Mouse (Mus musculus) ovary, postnatal 14 days (tissue): ENCODE data around the gene Mapk3.
"Not testable (repeated sequence)": the region's sequence is repeated elsewhere in the genome, so short reads cannot be mapped to it uniquely, and the experiment has no call there.

Experiments
- DNase-seq: peaks from one replicate; pipeline ENCODE4 v3.0.0; 2022; ENCODE audit warnings: low spot score

The Mapk3 gene

GRCm38 (mm10) chr7:126759672-126760390, 430 bp downstream of the Mapk3 start:
- no peak for DNase-seq

GRCm38 (mm10) chr7:126760391-126760802, 996 bp downstream of the Mapk3 start:
- DNase-seq: peak; percentile 68

GRCm38 (mm10) chr7:126760956-126761355, 1.6 kb downstream of the Mapk3 start:
- DNase-seq: no peak

GRCm38 (mm10) chr7:126761529-126762067, 2.2 kb downstream of the Mapk3 start:
- DNase-seq: no peak

- no peak for DNase-seq
These were observed 3.1 kb downstream of the Mapk3 start for GRCm38 (mm10) chr7:126762471-126763008.

- DNase-seq: no peak
These were observed 6.1 kb downstream of the Mapk3 start for GRCm38 (mm10) chr7:126765540-126765939.

GRCm38 (mm10) chr7:126766201-126766600, 6.8 kb downstream of the Mapk3 start, which contains the start of gene Gdpd3:
TSS of gene Gdpd3 (plus strand) at chr7:126766334.
- DNase-seq: no peak

GRCm38 (mm10) chr7:126767001-126767400, 7.6 kb downstream of the Mapk3 start:
- DNase-seq: no peak

GRCm38 (mm10) chr7:126770784-126771183, 11.4 kb downstream of the Mapk3 start:
- no peak for DNase-seq

GRCm38 (mm10) chr7:126773351-126773750, 13.9 kb downstream of the Mapk3 start:
- no peak for DNase-seq

GRCm38 (mm10) chr7:126774463-126774862, 15.1 kb downstream of the Mapk3 start:
- DNase-seq: no peak

GRCm38 (mm10) chr7:126775185-126775977, 16.0 kb downstream of the Mapk3 start:
- no peak for DNase-seq

GRCm38 (mm10) chr7:126775978-126776234, 16.5 kb downstream of the Mapk3 start:
- DNase-seq: no peak

GRCm38 (mm10) chr7:126776598-126777057, 17.2 kb downstream of the Mapk3 start, which contains the start of gene Ypel3:
TSS of gene Ypel3 (plus strand) at chr7:126776955.
- peak; percentile 88 for DNase-seq

GRCm38 (mm10) chr7:126777476-126777875, 18.1 kb downstream of the Mapk3 start:
- DNase-seq: no peak

GRCm38 (mm10) chr7:126778147-126778546, 18.7 kb downstream of the Mapk3 start:
- no peak for DNase-seq

- DNase-seq: not testable (repeated sequence)
These were observed 19.7 kb downstream of the Mapk3 start for GRCm38 (mm10) chr7:126779101-126779500.

- DNase-seq: peak; percentile 76
These were observed 20.9 kb downstream of the Mapk3 start for GRCm38 (mm10) chr7:126779983-126780970.

GRCm38 (mm10) chr7:126780971-126781635, 21.7 kb downstream of the Mapk3 start, which contains the start of gene Tbx6:
TSS of gene Tbx6 (plus strand) at chr7:126781483.
- DNase-seq: no peak

- DNase-seq: no peak
These were observed 22.4 kb downstream of the Mapk3 start for GRCm38 (mm10) chr7:126781661-126782370.
